Mouse (Mus musculus): ENCODE results near the gene Rin2. TPM values are rescaled to one million over a fixed set of nuclear protein-coding genes. Genes with fewer than 3 reads are reported as not detected.

The Rin2 gene
- polyA plus RNA-seq, 1 experiment, result 4.4 TPM

- Histone ChIP-seq H3ac (ENCODE audit: control insufficient read depth, insufficient read length) (no peak overlapping the region), H3K27me3 (ENCODE audit: control insufficient read depth, insufficient read depth, insufficient read length) (no peaks in the 10 kb centered on the region), H3K79me2 (ENCODE audit: control insufficient read depth, insufficient read depth) (no peaks in the 10 kb centered on the region), H3K4me2 (ENCODE audit: low read depth) (no peak overlapping the region), H3K4me3 (no peak overlapping the region), H3K36me3 (ENCODE audit: control insufficient read depth, insufficient read depth) (no peaks in the 10 kb centered on the region)
- no peak for TF ChIP-seq CEBPB (IDR thresholded peaks at IDR 0.05; ENCODE audit: insufficient read depth, poor library complexity, severe bottlenecking)
- TF ChIP-seq MYOG (IDR thresholded peaks at IDR 0.05; ENCODE audit: control insufficient read depth in 1 of 3, insufficient read depth in 1 of 3, insufficient read length in 2 of 3, low read depth in 2 of 3), result no peak
- TF ChIP-seq TCF3 (IDR thresholded peaks at IDR 0.05; ENCODE audit: insufficient read length, low read depth), result no peak
- TF ChIP-seq REST (IDR thresholded peaks at IDR 0.05; ENCODE audit: insufficient read depth, insufficient read length), result no peak
- no peak for TF ChIP-seq MAX (IDR thresholded peaks at IDR 0.05; ENCODE audit: low read depth)
- no peak for TF ChIP-seq E2F4 (IDR thresholded peaks at IDR 0.05; ENCODE audit: insufficient read depth)
- TF ChIP-seq TCF12 (IDR thresholded peaks at IDR 0.05; ENCODE audit: insufficient read depth, poor library complexity, severe bottlenecking), result no peak
- TF ChIP-seq POLR2AphosphoS2 (IDR thresholded peaks at IDR 0.05; ENCODE audit: insufficient read length, low read depth), result no peak
- TF ChIP-seq POLR2A (IDR thresholded peaks at IDR 0.05; ENCODE audit: insufficient read length, low read depth), result no peak
These were observed 113.7 kb downstream of the Rin2 start for GRCm38 (mm10) chr2:145788562-145789346.

DNA sequence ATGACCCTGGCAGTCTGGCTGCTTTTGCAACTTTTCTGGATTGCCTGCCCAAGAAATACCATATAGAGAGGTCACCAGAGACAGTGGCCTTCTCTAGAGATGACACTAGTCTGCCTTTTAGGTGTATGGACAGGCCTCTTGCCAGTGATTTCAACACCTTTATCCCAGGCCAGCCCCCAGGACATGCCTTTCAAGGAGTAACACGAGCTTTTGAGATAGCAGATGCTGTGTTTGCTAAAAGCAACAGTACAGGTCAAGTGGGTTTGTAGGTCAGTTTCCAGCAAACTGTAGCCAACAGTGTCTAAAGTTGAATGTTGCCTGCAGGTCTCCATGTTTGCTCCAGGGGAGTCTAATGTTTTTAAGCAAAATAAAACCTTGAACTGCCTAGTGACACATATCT lies 118.7 kb downstream of the Rin2 start:
- Histone ChIP-seq H3K79me2 (ENCODE audit: control insufficient read depth, insufficient read depth) (no peaks in the 10 kb centered on the region), H3K4me2 (ENCODE audit: low read depth) (no peak overlapping the region), H3K4me3 (no peak overlapping the region), H3K36me3 (ENCODE audit: control insufficient read depth, insufficient read depth) (no peaks in the 10 kb centered on the region), H3ac (ENCODE audit: control insufficient read depth, insufficient read length) (no peak overlapping the region), H3K27me3 (ENCODE audit: control insufficient read depth, insufficient read depth, insufficient read length) (no peaks in the 10 kb centered on the region)
- TF ChIP-seq REST (IDR thresholded peaks at IDR 0.05; ENCODE audit: insufficient read depth, insufficient read length) (no peak), TCF12 (IDR thresholded peaks at IDR 0.05; ENCODE audit: insufficient read depth, poor library complexity, severe bottlenecking) (no peak), TCF3 (IDR thresholded peaks at IDR 0.05; ENCODE audit: insufficient read length, low read depth) (no peak), POLR2AphosphoS2 (IDR thresholded peaks at IDR 0.05; ENCODE audit: insufficient read length, low read depth) (no peak)

- Histone ChIP-seq H3K79me2 (ENCODE audit: control insufficient read depth, insufficient read depth) (no peaks in the 10 kb centered on the region), H3K36me3 (ENCODE audit: control insufficient read depth, insufficient read depth) (no peaks in the 10 kb centered on the region), H3K27me3 (ENCODE audit: control insufficient read depth, insufficient read depth, insufficient read length) (no peaks in the 10 kb centered on the region), H3ac (ENCODE audit: control insufficient read depth, insufficient read length) (no peak overlapping the region), H3K4me3 (no peak overlapping the region), H3K4me2 (ENCODE audit: low read depth) (no peak overlapping the region)
- TF ChIP-seq POLR2A (IDR thresholded peaks at IDR 0.05; ENCODE audit: insufficient read length, low read depth) (no peak), MYOG (IDR thresholded peaks at IDR 0.05; ENCODE audit: control insufficient read depth in 1 of 3, insufficient read depth in 1 of 3, insufficient read length in 2 of 3, low read depth in 2 of 3) (no peak), TCF3 (IDR thresholded peaks at IDR 0.05; ENCODE audit: insufficient read length, low read depth) (no peak), REST (IDR thresholded peaks at IDR 0.05; ENCODE audit: insufficient read depth, insufficient read length) (no peak), E2F4 (IDR thresholded peaks at IDR 0.05; ENCODE audit: insufficient read depth) (no peak), MYOD1 (IDR thresholded peaks at IDR 0.05; ENCODE audit: control insufficient read depth in 1 of 3, insufficient read length in 2 of 3, low read depth in 2 of 3) (no peak), SRF (IDR thresholded peaks at IDR 0.05; ENCODE audit: control insufficient read depth, insufficient read length, low read depth) (no peak), TCF12 (IDR thresholded peaks at IDR 0.05; ENCODE audit: insufficient read depth, poor library complexity, severe bottlenecking) (no peak), USF1 (IDR thresholded peaks at IDR 0.05; ENCODE audit: low read depth) (no peak), CEBPB (IDR thresholded peaks at IDR 0.05; ENCODE audit: insufficient read depth, poor library complexity, severe bottlenecking) (no peak), POLR2AphosphoS2 (IDR thresholded peaks at IDR 0.05; ENCODE audit: insufficient read length, low read depth) (no peak), MAX (IDR thresholded peaks at IDR 0.05; ENCODE audit: low read depth) (no peak)
These were observed 119.4 kb downstream of the Rin2 start for GRCm38 (mm10) chr2:145794318-145794954.

DNA sequence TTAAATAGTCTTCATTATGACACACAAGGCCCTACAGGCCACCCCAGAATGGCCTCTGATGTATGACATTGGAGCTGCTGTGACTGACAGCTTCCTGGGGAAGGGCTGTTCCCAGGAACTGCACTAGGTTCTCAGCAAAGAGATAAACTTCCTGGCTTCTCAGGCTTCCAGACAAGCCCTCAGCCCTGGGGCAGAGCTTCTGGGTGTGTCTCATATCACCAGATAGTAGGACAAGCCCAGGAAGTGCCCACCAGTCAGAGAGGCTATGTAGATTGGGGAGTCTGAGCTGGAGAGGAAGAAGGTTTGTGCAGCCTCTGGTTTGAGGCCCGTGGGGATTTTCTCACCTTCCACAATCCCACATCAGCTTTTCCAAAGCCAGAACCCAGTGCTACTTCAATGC lies 122.8 kb downstream of the Rin2 start:
- no peaks in the 10 kb centered on the region for H3K36me3 ChIP-seq (ENCODE audit: control insufficient read depth, insufficient read depth)
- H3K79me2 ChIP-seq (ENCODE audit: control insufficient read depth, insufficient read depth), result no peaks in the 10 kb centered on the region
- no peaks in the 10 kb centered on the region for H3K27me3 ChIP-seq (ENCODE audit: control insufficient read depth, insufficient read depth, insufficient read length)
- TF ChIP-seq POLR2AphosphoS2 (IDR thresholded peaks at IDR 0.05; ENCODE audit: insufficient read length, low read depth) (no peak), E2F4 (IDR thresholded peaks at IDR 0.05; ENCODE audit: insufficient read depth) (no peak), MYOD1 (IDR thresholded peaks at IDR 0.05; ENCODE audit: control insufficient read depth in 1 of 3, insufficient read length in 2 of 3, low read depth in 2 of 3) (no peak), TCF12 (IDR thresholded peaks at IDR 0.05; ENCODE audit: insufficient read depth, poor library complexity, severe bottlenecking) (no peak), REST (IDR thresholded peaks at IDR 0.05; ENCODE audit: insufficient read depth, insufficient read length) (no peak), MYOG (IDR thresholded peaks at IDR 0.05; ENCODE audit: control insufficient read depth in 1 of 3, insufficient read depth in 1 of 3, insufficient read length in 2 of 3, low read depth in 2 of 3) (no peak), CEBPB (IDR thresholded peaks at IDR 0.05; ENCODE audit: insufficient read depth, poor library complexity, severe bottlenecking) (no peak), USF1 (IDR thresholded peaks at IDR 0.05; ENCODE audit: low read depth) (no peak)
- H3K4me3 ChIP-seq, result no peak overlapping the region
- H3K4me2 ChIP-seq (ENCODE audit: low read depth), result no peak overlapping the region
- H3ac ChIP-seq (ENCODE audit: control insufficient read depth, insufficient read length), result no peak overlapping the region

DNA sequence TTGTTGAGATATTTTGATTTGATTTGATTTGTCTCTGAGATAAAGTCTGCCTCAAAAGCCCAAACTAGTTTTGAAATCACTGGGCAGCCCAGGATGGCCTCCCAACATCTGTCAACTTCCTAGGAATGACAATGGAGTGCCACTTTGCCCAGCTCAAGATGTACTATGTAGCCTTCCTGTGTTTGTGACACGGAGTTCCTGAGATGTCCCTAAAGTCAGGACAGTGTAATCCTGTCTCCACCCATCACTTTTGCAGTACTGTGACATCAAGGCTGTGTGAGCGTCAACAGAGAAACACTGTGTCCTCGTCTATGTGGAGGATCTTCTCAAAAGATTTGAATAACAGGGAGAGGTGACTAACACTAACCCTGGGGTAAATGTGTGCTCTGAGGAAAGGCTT lies 123.9 kb downstream of the Rin2 start:
- Histone ChIP-seq H3ac (ENCODE audit: control insufficient read depth, insufficient read length) (no peak overlapping the region), H3K4me2 (ENCODE audit: low read depth) (no peak overlapping the region)
- TF ChIP-seq POLR2A (IDR thresholded peaks at IDR 0.05; ENCODE audit: insufficient read length, low read depth) (no peak), TCF12 (IDR thresholded peaks at IDR 0.05; ENCODE audit: insufficient read depth, poor library complexity, severe bottlenecking) (no peak), POLR2AphosphoS2 (IDR thresholded peaks at IDR 0.05; ENCODE audit: insufficient read length, low read depth) (no peak), SRF (IDR thresholded peaks at IDR 0.05; ENCODE audit: control insufficient read depth, insufficient read length, low read depth) (no peak), E2F4 (IDR thresholded peaks at IDR 0.05; ENCODE audit: insufficient read depth) (no peak), USF1 (IDR thresholded peaks at IDR 0.05; ENCODE audit: low read depth) (no peak), CEBPB (IDR thresholded peaks at IDR 0.05; ENCODE audit: insufficient read depth, poor library complexity, severe bottlenecking) (no peak), REST (IDR thresholded peaks at IDR 0.05; ENCODE audit: insufficient read depth, insufficient read length) (no peak), MAX (IDR thresholded peaks at IDR 0.05; ENCODE audit: low read depth) (no peak), MYOG (IDR thresholded peaks at IDR 0.05; ENCODE audit: control insufficient read depth in 1 of 3, insufficient read depth in 1 of 3, insufficient read length in 2 of 3, low read depth in 2 of 3) (no peak), MYOD1 (IDR thresholded peaks at IDR 0.05; ENCODE audit: control insufficient read depth in 1 of 3, insufficient read length in 2 of 3, low read depth in 2 of 3) (no peak), TCF3 (IDR thresholded peaks at IDR 0.05; ENCODE audit: insufficient read length, low read depth) (no peak)

More for the DNA sequence above, 123.9 kb downstream of the Rin2 start:
- H3K36me3 ChIP-seq (ENCODE audit: control insufficient read depth, insufficient read depth), result no peaks in the 10 kb centered on the region
- no peaks in the 10 kb centered on the region for H3K79me2 ChIP-seq (ENCODE audit: control insufficient read depth, insufficient read depth)
- H3K4me3 ChIP-seq, result no peak overlapping the region
- H3K27me3 ChIP-seq (ENCODE audit: control insufficient read depth, insufficient read depth, insufficient read length), result no peaks in the 10 kb centered on the region
